Mouse (Mus musculus): ENCODE data around the gene Zfp771. TPM values are rescaled to one million over a fixed set of nuclear protein-coding genes. Genes with fewer than 3 reads are reported as not detected.

Gene Zfp771
- 5.0 TPM for polyA plus RNA-seq (2017; shearing (Covaris generic))

GRCm38 (mm10) chr7:127243870-127244657 lies at the start of gene Zfp771:
Gene Zfp771, plus strand, starts transcription at chr7:127244274.

GRCm38 (mm10) chr7:127195544-127196295 lies 48.4 kb upstream of the Zfp771 start, which contains the start of gene Cd2bp2:
Gene Cd2bp2, minus strand, starts transcription at chr7:127196050.

GRCm38 (mm10) chr7:127208295-127208552 lies 35.9 kb upstream of the Zfp771 start, which contains the start of gene Tbc1d10b:
Gene Tbc1d10b, minus strand, starts transcription at chr7:127208468.

GRCm38 (mm10) chr7:127208553-127209438 lies 35.3 kb upstream of the Zfp771 start, which contains the start of gene Mylpf:
Gene Mylpf, plus strand, starts transcription at chr7:127208890.

GRCm38 (mm10) chr7:127232622-127233367 lies 11.3 kb upstream of the Zfp771 start, which contains the start of the genes Zfp553 and Sept1:
Gene Zfp553, plus strand, starts transcription at chr7:127233061.
Gene Sept1, minus strand, starts transcription at chr7:127233130.

GRCm38 (mm10) chr7:127260309-127261111 lies 16.4 kb downstream of the Zfp771 start, which contains the start of gene Dctpp1:
Gene Dctpp1, minus strand, starts transcription at chr7:127260709.

GRCm38 (mm10) chr7:127273925-127274789 lies 30.1 kb downstream of the Zfp771 start, which contains the start of gene Sephs2:
Gene Sephs2, minus strand, starts transcription at chr7:127274055.

GRCm38 (mm10) chr7:127296098-127296497 lies 52.0 kb downstream of the Zfp771 start, which contains the start of gene Itgal:
Gene Itgal, plus strand, starts transcription at chr7:127296260.

Other genes starting within 250 kb of the Zfp771 start
- gene Mvp, start 229.7 kb upstream of the Zfp771 start, polyA plus RNA-seq (2017; shearing (Covaris generic)) = 75.7 TPM
- 1.7 TPM for gene Pagr1b, start 227.8 kb upstream of the Zfp771 start, polyA plus RNA-seq (2017; shearing (Covaris generic))
- 49.8 TPM for gene Pagr1a, start 226.9 kb upstream of the Zfp771 start, polyA plus RNA-seq (2017; shearing (Covaris generic))
- gene Gm42742, start 223.2 kb upstream of the Zfp771 start, polyA plus RNA-seq (2017; shearing (Covaris generic)) = 13.4 TPM
- 4.9 TPM for gene Prrt2, start 223.1 kb upstream of the Zfp771 start, polyA plus RNA-seq (2017; shearing (Covaris generic))
- 66.5 TPM for gene Maz, start 217.2 kb upstream of the Zfp771 start, polyA plus RNA-seq (2017; shearing (Covaris generic))
- gene Kif22, start 201.8 kb upstream of the Zfp771 start, polyA plus RNA-seq (2017; shearing (Covaris generic)) = 3.0 TPM
- not detected for gene Zg16, start 156.9 kb upstream of the Zfp771 start, polyA plus RNA-seq (2017; shearing (Covaris generic))
- gene AI467606, start 152.9 kb upstream of the Zfp771 start, polyA plus RNA-seq (2017; shearing (Covaris generic)) = 70.4 TPM
- gene Qprt, start 122.0 kb upstream of the Zfp771 start, polyA plus RNA-seq (2017; shearing (Covaris generic)) = 11.2 TPM
- gene Spn, start 106.5 kb upstream of the Zfp771 start, polyA plus RNA-seq (2017; shearing (Covaris generic)) = 49.4 TPM
- 72.4 TPM for gene Cd2bp2, start 48.2 kb upstream of the Zfp771 start, polyA plus RNA-seq (2017; shearing (Covaris generic))
- gene Tbc1d10b, start 35.8 kb upstream of the Zfp771 start, polyA plus RNA-seq (2017; shearing (Covaris generic)) = 63.5 TPM
- gene Mylpf, start 35.4 kb upstream of the Zfp771 start, polyA plus RNA-seq (2017; shearing (Covaris generic)) = 13.0 TPM
- 6.8 TPM for gene Zfp553, start 11.2 kb upstream of the Zfp771 start, polyA plus RNA-seq (2017; shearing (Covaris generic))
- 491 TPM for gene Sept1, start 11.1 kb upstream of the Zfp771 start, polyA plus RNA-seq (2017; shearing (Covaris generic))
- gene Dctpp1, start 16.4 kb downstream of the Zfp771 start, polyA plus RNA-seq (2017; shearing (Covaris generic)) = 18.2 TPM
- 31.4 TPM for gene Sephs2, start 29.8 kb downstream of the Zfp771 start, polyA plus RNA-seq (2017; shearing (Covaris generic))
- gene Itgal, start 52.0 kb downstream of the Zfp771 start, polyA plus RNA-seq (2017; shearing (Covaris generic)) = 375 TPM
- gene Zfp768, start 101.3 kb downstream of the Zfp771 start, polyA plus RNA-seq (2017; shearing (Covaris generic)) = 0.27 TPM
- 21.0 TPM for gene Zfp747, start 131.8 kb downstream of the Zfp771 start, polyA plus RNA-seq (2017; shearing (Covaris generic))
- gene 9130019O22Rik, start 142.9 kb downstream of the Zfp771 start, polyA plus RNA-seq (2017; shearing (Covaris generic)) = 7.3 TPM
- 4.4 TPM for gene E430018J23Rik, start 149.4 kb downstream of the Zfp771 start, polyA plus RNA-seq (2017; shearing (Covaris generic))
- 13.3 TPM for gene Zfp764, start 162.5 kb downstream of the Zfp771 start, polyA plus RNA-seq (2017; shearing (Covaris generic))
- 24.7 TPM for gene Zfp688, start 177.8 kb downstream of the Zfp771 start, polyA plus RNA-seq (2017; shearing (Covaris generic))
- 7.4 TPM for gene Zfp689, start 204.9 kb downstream of the Zfp771 start, polyA plus RNA-seq (2017; shearing (Covaris generic))
- gene Prr14, start 215.3 kb downstream of the Zfp771 start, polyA plus RNA-seq (2017; shearing (Covaris generic)) = 138 TPM
- 11.9 TPM for gene Fbrs, start 234.9 kb downstream of the Zfp771 start, polyA plus RNA-seq (2017; shearing (Covaris generic))